Mouse (Mus musculus) testis, adult 2 months (tissue): ENCODE measurements around the gene Tpgs1. TPM values are rescaled to one million over a fixed set of nuclear protein-coding genes. Genes with fewer than 3 reads are reported as not detected.

Source experiments
- H3K27ac ChIP-seq: fragments of 200-500 bp; 2 replicates; pipeline ENCODE4 v1.5.1; 2012; ENCODE audit warnings: low read depth, low read length; ENCODE audit not compliant: control insufficient read depth, insufficient read depth
- H3K27me3 ChIP-seq: fragments of 200-500 bp; 2 replicates; pipeline ENCODE4 v1.6.1; 2012; ENCODE audit warnings: mild to moderate bottlenecking, low read length, moderate library complexity; ENCODE audit not compliant: control insufficient read depth, insufficient read depth
- H3K36me3 ChIP-seq: fragments of 200-500 bp; 2 replicates; pipeline ENCODE4 v1.6.1; 2012; ENCODE audit warnings: mild to moderate bottlenecking, low read length; ENCODE audit not compliant: control insufficient read depth, insufficient read depth
- H3K4me1 ChIP-seq: fragments of 200-500 bp; 2 replicates; pipeline ENCODE4 v1.6.1; 2012; ENCODE audit warnings: low read length; ENCODE audit not compliant: control insufficient read depth, insufficient read depth
- H3K4me3 ChIP-seq: fragments of 200-500 bp; 2 replicates; pipeline ENCODE4 v1.5.1; 2012; ENCODE audit warnings: low read depth, mild to moderate bottlenecking, low read length, moderate library complexity, mixed read lengths; ENCODE audit not compliant: control insufficient read depth
- CTCF ChIP-seq: fragments of 200-500 bp; IDR thresholded peaks from 2 replicates; pipeline ENCODE4 v1.5.1; 2012; ENCODE audit warnings: low read depth, mild to moderate bottlenecking, inconsistent platforms, low read length, moderate library complexity; ENCODE audit not compliant: control insufficient read depth, insufficient read depth, insufficient replicate concordance
- POLR2A ChIP-seq: fragments of 200-500 bp; IDR thresholded peaks from 2 replicates; pipeline ENCODE4 v1.6.1; 2012; ENCODE audit warnings: low read depth, mild to moderate bottlenecking, inconsistent platforms, low read length, moderate library complexity; ENCODE audit not compliant: control insufficient read depth
- polyA plus RNA-seq: library from polyadenylated mRNA; depleted of rRNA; stranded (reverse); fragments of >200 nt; gene quantifications from 2 replicates; pipeline ENCODE4 v1.2.3, GENCODE M21; 2012

The Tpgs1 gene
- polyA plus RNA-seq, 1 experiment: 33.9 TPM

DNA sequence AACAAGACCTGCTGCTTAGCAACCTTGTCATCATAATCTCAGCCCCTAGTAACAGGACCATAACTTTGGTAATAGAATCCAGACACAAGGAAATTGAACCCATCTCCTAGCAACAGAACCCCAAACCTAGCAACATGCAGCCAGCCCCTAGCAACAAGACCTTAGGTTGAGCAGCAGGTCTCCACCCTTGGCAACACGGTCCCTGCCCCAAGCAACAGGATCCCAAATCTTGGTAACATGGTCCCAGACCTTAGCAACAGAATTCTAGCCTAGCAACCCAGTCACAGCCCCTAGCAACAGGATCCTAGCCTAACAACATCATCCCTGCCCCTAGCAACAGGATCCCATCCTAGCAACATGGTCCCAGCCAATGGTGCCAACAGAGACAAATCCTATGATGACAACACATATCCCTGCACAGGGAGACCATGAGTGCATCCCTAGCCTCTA, 14.2 kb upstream of the Tpgs1 start:
- H3K27ac ChIP-seq: no peak overlapping the region
- TF ChIP-seq POLR2A (no peak), CTCF (no peak)
- H3K36me3 ChIP-seq: no peaks in the 10 kb centered on the region
- no peak overlapping the region for H3K4me3 ChIP-seq
- H3K4me1 ChIP-seq: no peaks in the 10 kb centered on the region; the same call in 1 of the 2 replicates
- no peaks in the 10 kb centered on the region for H3K27me3 ChIP-seq

DNA sequence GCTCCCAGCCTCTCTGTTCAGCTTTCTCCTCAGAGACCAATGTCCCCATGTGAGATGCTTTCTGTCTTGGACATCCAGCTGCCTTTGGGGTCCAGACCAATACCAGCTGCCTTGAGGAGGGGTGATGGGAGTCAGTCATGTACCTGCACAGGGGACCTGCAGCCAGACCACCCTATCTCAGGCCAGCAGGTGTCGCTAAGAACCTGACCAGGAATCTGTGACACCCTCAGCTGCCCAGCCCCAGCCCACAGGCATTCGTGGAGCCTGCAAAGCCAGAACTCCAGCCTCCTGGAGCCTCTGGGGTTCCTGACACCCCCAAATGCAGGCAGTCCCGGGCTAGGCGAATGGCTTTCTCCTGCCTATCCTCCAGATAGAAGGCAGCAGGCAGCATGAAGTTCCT, 10.3 kb upstream of the Tpgs1 start:
- H3K27me3 ChIP-seq: no peaks in the 10 kb centered on the region
- no peak for TF ChIP-seq CTCF
- no peak for TF ChIP-seq POLR2A

DNA sequence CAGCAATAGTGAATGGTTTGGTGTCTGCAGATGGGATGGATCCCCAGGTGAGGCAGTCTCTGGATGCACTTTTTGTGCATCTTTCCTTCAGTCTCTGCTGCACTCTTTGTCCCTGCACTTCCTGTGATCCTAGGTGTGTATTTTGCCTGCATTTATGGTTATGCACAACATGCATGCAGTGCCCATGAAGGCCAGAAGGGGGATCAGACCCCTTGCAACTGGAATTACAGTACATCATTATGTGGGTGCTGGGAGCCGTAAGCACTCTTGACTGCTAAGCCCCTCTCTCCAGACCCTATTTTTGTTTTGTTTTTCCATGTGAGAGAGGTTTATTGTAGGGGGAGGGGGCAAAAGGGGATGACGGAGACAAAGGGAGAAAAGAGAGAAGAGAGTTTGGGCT, 8.9 kb upstream of the Tpgs1 start:
- Histone ChIP-seq H3K27me3 (no peaks in the 10 kb centered on the region), H3K27ac (no peak overlapping the region), H3K4me3 (no peak overlapping the region), H3K36me3 (no peaks in the 10 kb centered on the region), H3K4me1 (peaks cover 14% of the 10 kb centered on the region)
- TF ChIP-seq POLR2A (no peak), CTCF (no peak)

More for the DNA sequence above, 10.3 kb upstream of the Tpgs1 start:
- Histone ChIP-seq H3K4me3 (no peak overlapping the region), H3K4me1 (peaks cover 14% of the 10 kb centered on the region), H3K36me3 (no peaks in the 10 kb centered on the region), H3K27ac (no peak overlapping the region)

DNA sequence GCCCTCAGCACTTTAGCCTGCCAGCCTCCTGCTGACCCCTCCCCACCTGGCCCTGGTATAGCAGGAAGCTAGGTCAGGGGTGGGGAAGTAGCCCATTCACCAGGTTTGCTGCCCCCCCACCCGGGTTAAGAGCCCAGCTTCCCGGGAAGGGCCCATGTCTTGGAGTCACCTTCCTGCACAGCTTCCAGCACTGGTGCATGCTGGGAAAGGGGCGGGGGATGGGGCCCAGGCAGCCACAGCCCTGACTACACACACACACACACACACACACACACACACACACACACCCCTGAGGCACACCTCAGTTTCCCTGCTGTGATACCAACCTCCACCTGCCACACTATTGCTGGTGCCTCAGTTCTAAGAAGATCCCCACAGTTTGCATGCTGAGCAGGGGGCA, 7.3 kb upstream of the Tpgs1 start:
- no peak for TF ChIP-seq CTCF
- TF ChIP-seq POLR2A: no peak
- no peak overlapping the region for H3K4me3 ChIP-seq
- no peaks in the 10 kb centered on the region for H3K36me3 ChIP-seq
- H3K4me1 ChIP-seq: peaks cover 14% of the 10 kb centered on the region
- no peak overlapping the region for H3K27ac ChIP-seq
- H3K27me3 ChIP-seq: no peaks in the 10 kb centered on the region

DNA sequence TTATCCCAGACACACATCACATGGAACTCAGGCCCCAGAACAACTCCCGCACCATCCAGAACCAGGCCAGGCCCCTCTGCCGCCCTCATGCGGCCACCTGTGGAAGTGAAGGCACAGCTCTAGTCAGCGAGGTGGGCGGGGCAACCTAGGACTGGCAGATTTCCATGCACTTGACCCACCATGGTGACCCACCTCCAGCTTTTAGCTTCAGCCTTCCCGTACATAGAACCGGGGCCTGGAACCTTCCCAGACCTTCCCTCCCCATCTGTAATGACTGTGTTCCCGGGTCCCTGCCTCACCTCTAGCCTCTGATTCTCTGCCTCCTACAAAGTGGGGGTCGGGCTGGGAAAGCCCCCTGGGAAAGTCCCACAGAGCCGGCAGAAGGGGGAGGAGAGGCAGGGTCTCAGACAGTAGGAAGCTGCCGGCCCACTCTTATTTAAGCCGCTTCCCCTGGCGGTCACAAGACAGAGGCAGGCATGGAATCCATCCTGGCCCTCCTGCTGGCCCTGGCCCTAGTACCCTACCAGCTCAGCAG, 5.0 kb upstream of the Tpgs1 start, which contains the start of gene Madcam1:
Gene Madcam1, plus strand, starts transcription at position 429 of the 535 bp plus-strand sequence.
- H3K4me1 ChIP-seq: peaks cover 14% of the 10 kb centered on the region
- no peak within 1 kb of the TSS for H3K27ac ChIP-seq
- H3K36me3 ChIP-seq: no peaks in the 10 kb centered on the region
- TF ChIP-seq POLR2A: no peak
- TF ChIP-seq CTCF: peak; percentile 96
- H3K27me3 ChIP-seq: no peaks in the 10 kb centered on the region
- H3K4me3 ChIP-seq: no peak within 1 kb of the TSS

DNA sequence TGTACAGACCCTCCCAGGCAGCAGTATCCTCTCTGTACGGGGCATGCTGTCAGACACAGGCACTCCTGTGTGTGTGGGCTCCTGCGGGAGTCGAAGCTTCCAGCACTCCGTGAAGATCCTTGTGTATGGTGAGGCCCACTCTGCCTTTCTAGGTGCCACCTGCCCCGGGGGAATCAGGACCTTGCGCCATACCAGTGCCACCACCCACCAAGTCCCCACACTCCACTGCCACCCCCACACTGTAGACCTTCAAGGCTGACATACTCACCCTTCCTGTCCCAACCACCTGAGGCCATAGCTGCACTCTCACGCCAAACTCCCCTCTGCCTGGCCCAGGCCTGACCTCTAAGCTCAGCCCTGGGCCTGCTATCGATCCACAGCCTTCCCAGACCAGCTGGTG, 4.1 kb upstream of the Tpgs1 start:
- Histone ChIP-seq H3K36me3 (no peaks in the 10 kb centered on the region), H3K4me1 (peaks cover 17% of the 10 kb centered on the region), H3K27ac (no peak overlapping the region), H3K27me3 (no peaks in the 10 kb centered on the region), H3K4me3 (no peak overlapping the region)
- TF ChIP-seq CTCF (no peak), POLR2A (no peak)

DNA sequence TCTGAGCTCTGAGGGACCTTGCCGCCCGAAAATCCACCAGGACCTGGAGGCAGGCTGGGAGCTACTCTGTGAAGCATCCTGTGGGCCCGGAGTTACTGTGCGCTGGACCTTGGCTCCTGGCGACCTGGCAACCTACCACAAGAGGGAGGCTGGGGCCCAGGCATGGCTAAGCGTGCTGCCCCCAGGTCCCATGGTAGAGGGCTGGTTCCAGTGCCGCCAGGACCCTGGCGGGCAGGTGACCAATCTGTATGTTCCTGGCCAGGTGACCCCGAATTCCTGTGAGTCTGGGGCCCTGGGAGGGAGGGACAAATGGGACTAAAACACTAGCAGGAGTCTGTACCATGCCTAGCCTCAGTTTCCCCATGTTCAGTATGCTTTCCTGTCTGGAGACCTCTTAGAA, 2.7 kb upstream of the Tpgs1 start:
- H3K27ac ChIP-seq: no peak overlapping the region
- no peak overlapping the region for H3K4me3 ChIP-seq
- H3K4me1 ChIP-seq: peaks cover 23% of the 10 kb centered on the region
- TF ChIP-seq CTCF (no peak), POLR2A (no peak)
- H3K36me3 ChIP-seq: no peaks in the 10 kb centered on the region
- H3K27me3 ChIP-seq: no peaks in the 10 kb centered on the region
